Mouse (Mus musculus) lung, postnatal 4 days (tissue): ENCODE results near the gene Ripply3.
A peak's percentile ranks its signal among the peaks of the same experiment; 100 is the strongest.

Source experiments
- DNase-seq, 2 experiments: peaks; one replicate each; pipeline ENCODE4 v3.0.0; 2021

Ripply3 gene

GRCm38 (mm10) chr16:94327781-94328711 is at the start of gene Ripply3:
Gene Ripply3, plus strand, starts transcription at chr16:94328420.
- peak; percentile 81 to 90 for DNase-seq

- DNase-seq: no peak
Observed at GRCm38 (mm10) chr16:94283972-94284371, 44.2 kb upstream of the Ripply3 start.

GRCm38 (mm10) chr16:94287826-94288225 is 40.4 kb upstream of the Ripply3 start:
- DNase-seq: peak in 1 of 2 experiments; percentile 16

- peak in 1 of 2 experiments; percentile 41 for DNase-seq
Observed at GRCm38 (mm10) chr16:94289138-94290072, 38.8 kb upstream of the Ripply3 start.

- DNase-seq: peak; percentile 84 to 85
Observed at GRCm38 (mm10) chr16:94290073-94290999, 37.9 kb upstream of the Ripply3 start.

GRCm38 (mm10) chr16:94291141-94291540 is 37.1 kb upstream of the Ripply3 start:
- DNase-seq: peak in 1 of 2 experiments; percentile 11

- DNase-seq: no peak
Observed at GRCm38 (mm10) chr16:94298081-94298480, 30.1 kb upstream of the Ripply3 start.

GRCm38 (mm10) chr16:94299210-94299609 is 29.0 kb upstream of the Ripply3 start:
- DNase-seq: no peak

GRCm38 (mm10) chr16:94301194-94301593 is 27.0 kb upstream of the Ripply3 start:
- no peak for DNase-seq

- DNase-seq: no peak
Observed at GRCm38 (mm10) chr16:94301696-94302095, 26.5 kb upstream of the Ripply3 start.

- DNase-seq: peak; percentile 28 to 34
Observed at GRCm38 (mm10) chr16:94302274-94303202, 25.7 kb upstream of the Ripply3 start.

- no peak for DNase-seq
Observed at GRCm38 (mm10) chr16:94303203-94303535, 25.1 kb upstream of the Ripply3 start.

- no peak for DNase-seq
Observed at GRCm38 (mm10) chr16:94307526-94307925, 20.7 kb upstream of the Ripply3 start.

- DNase-seq: no peak
Observed at GRCm38 (mm10) chr16:94307942-94308341, 20.3 kb upstream of the Ripply3 start.

- no peak for DNase-seq
Observed at GRCm38 (mm10) chr16:94309025-94309424, 19.2 kb upstream of the Ripply3 start.

- no peak for DNase-seq
Observed at GRCm38 (mm10) chr16:94311416-94311815, 16.8 kb upstream of the Ripply3 start.

- DNase-seq: no peak
Observed at GRCm38 (mm10) chr16:94311931-94312330, 16.3 kb upstream of the Ripply3 start.

- DNase-seq: peak; percentile 84 to 86
Observed at GRCm38 (mm10) chr16:94312663-94313228, 15.5 kb upstream of the Ripply3 start.

- peak; percentile 98 to 99 for DNase-seq
Observed at GRCm38 (mm10) chr16:94313229-94314030, 14.8 kb upstream of the Ripply3 start, which contains the start of gene Hlcs. Gene Hlcs, minus strand, starts transcription at chr16:94313571.

GRCm38 (mm10) chr16:94314626-94315025 is 13.6 kb upstream of the Ripply3 start:
- DNase-seq: no peak
